Mouse (Mus musculus) lung, adult 10 weeks (tissue): Measurements from ENCODE around the gene Olfr1089. TPM values are rescaled to one million over a fixed set of nuclear protein-coding genes. Genes with fewer than 3 reads are reported as not detected.

ENCODE experiments used
- polyA plus RNA-seq: library from polyadenylated mRNA; stranded (reverse); fragments of 350-450 nt; fragmentation: Illumina TruSeq; extraction: RNeasy Lipid Tissue Mini Kit (QIAGEN cat#74804); gene quantifications from one replicate; pipeline ENCODE4 v1.2.3, GENCODE M21; 2014; ENCODE audit warnings: low read depth, low replicate concordance; ENCODE audit not compliant: insufficient read depth

Gene Olfr1089
- polyA plus RNA-seq = not detected

DNA sequence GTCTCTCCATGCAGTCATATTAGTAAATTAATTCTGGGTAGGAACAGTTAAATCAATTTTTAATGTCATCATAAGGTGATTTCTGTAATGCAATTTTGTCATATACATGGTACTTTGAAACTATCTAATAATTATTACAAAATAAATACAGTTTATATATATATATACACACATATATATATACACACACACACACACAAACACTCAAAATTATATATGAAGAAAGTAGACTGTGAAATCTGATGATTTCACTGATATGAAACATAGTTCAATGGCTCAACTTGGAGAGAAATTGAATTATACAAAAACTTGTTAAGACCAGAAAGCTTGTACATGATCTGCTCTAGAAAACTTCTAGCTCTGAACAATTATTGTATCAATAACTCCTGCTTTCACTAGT lies at the start of gene Olfr1089:
TSS of gene Olfr1089 (minus strand) at position 101 of the 400 bp plus-strand sequence.

GRCm38 (mm10) chr2:86782179-86782578 lies 48.7 kb upstream of the Olfr1089 start, which contains the start of gene Olfr1093:
Gene Olfr1093 (plus strand): TSS chr2:86782479.

DNA sequence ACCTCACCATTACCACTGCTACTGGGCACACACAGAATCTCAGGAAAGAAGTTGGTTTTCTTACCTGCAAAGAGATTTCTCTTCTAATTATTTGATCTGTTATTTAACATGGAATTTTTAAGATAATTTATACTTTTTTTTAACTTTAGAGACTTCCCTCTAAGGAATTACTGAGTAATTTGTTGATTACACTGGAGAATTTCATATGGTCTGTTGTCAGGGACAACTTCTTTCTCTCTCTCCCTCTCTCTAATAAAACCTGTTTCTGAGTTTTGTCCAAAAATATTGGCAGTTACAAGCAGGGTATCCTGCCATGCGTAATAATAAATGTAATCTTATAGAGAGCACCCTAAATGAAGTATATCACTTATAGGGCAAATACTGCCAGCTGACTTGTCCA lies 25.4 kb upstream of the Olfr1089 start, which contains the start of gene Olfr1090:
TSS of gene Olfr1090 (minus strand) at position 101 of the 400 bp plus-strand sequence.

GRCm38 (mm10) chr2:86698295-86698694 lies 35.2 kb downstream of the Olfr1089 start, which contains the start of gene Olfr1087:
Gene Olfr1087 (minus strand): TSS chr2:86698395.

Other genes starting within 250 kb of the Olfr1089 start
- gene Olfr228, start 246.3 kb downstream of the Olfr1089 start, polyA plus RNA-seq = not detected
- gene Olfr1076, start 225.2 kb downstream of the Olfr1089 start, polyA plus RNA-seq = not detected
- not detected for gene Olfr1079, start 191.2 kb downstream of the Olfr1089 start, polyA plus RNA-seq
- gene Olfr1080, start 175.5 kb downstream of the Olfr1089 start, polyA plus RNA-seq = not detected
- gene Olfr1082, start 134.7 kb downstream of the Olfr1089 start, polyA plus RNA-seq = not detected
- gene Olfr1084, start 94.0 kb downstream of the Olfr1089 start, polyA plus RNA-seq = not detected
- gene Olfr1085, start 71.7 kb downstream of the Olfr1089 start, polyA plus RNA-seq = not detected
- not detected for gene Olfr1086, start 53.6 kb downstream of the Olfr1089 start, polyA plus RNA-seq
- not detected for gene Olfr1087, start 35.3 kb downstream of the Olfr1089 start, polyA plus RNA-seq
- not detected for gene Olfr1090, start 25.3 kb upstream of the Olfr1089 start, polyA plus RNA-seq
- not detected for gene Olfr1093, start 48.8 kb upstream of the Olfr1089 start, polyA plus RNA-seq
- not detected for gene Olfr141, start 76.3 kb upstream of the Olfr1089 start, polyA plus RNA-seq
- not detected for gene Olfr1094, start 91.0 kb upstream of the Olfr1089 start, polyA plus RNA-seq
- gene Olfr1095, start 118.0 kb upstream of the Olfr1089 start, polyA plus RNA-seq = not detected
- gene Gm13723, start 141.1 kb upstream of the Olfr1089 start, polyA plus RNA-seq = not detected
- not detected for gene Olfr1097, start 158.5 kb upstream of the Olfr1089 start, polyA plus RNA-seq
- gene Olfr1098, start 190.8 kb upstream of the Olfr1089 start, polyA plus RNA-seq = not detected
- not detected for gene Olfr1099, start 227.0 kb upstream of the Olfr1089 start, polyA plus RNA-seq
- gene Olfr1100, start 246.3 kb upstream of the Olfr1089 start, polyA plus RNA-seq = not detected